Mouse (Mus musculus) 3T3-L1 (cell line): ENCODE measurements around the gene Olfr1367.
"Not testable (repeated sequence)": the region's sequence is repeated elsewhere in the genome, so short reads cannot be mapped to it uniquely, and the experiment has no call there.

Experiments
- DNase-seq: peaks from one replicate; pipeline ENCODE4 v3.0.0-alpha.2; 2015; ENCODE audit warnings: low read depth, low spot score

The Olfr1367 gene

GRCm38 (mm10) chr13:21396048-21396447 lies 49.3 kb downstream of the Olfr1367 start:
- not testable (repeated sequence) for DNase-seq

- DNase-seq: no peak
Observed at GRCm38 (mm10) chr13:21397486-21397885, 50.8 kb downstream of the Olfr1367 start.
